Mouse (Mus musculus) forebrain, embryonic 11.5 days (tissue): ENCODE measurements around the gene Plcxd1. TPM values are rescaled to one million over a fixed set of nuclear protein-coding genes. Genes with fewer than 3 reads are reported as not detected.

Source experiments
- ATAC-seq: fragments of 200-750 bp; cut with Nextera tagmentation; replicated peaks from 2 replicates; pipeline ENCODE4 v1.8.0; 2017; ENCODE audit warnings: moderate TSS enrichment; ENCODE audit not compliant: low FRiP score
- DNase-seq: peaks from one replicate; pipeline ENCODE4 v3.0.0-alpha.2; 2017; ENCODE audit warnings: low spot score
- H3K27ac ChIP-seq: fragments of 300-500 bp; sonication (generic); 2 replicates; pipeline ENCODE4 v1.5.1; 2014; ENCODE audit warnings: low read depth, low read length
- H3K27me3 ChIP-seq: fragments of 300-500 bp; sonication (generic); 2 replicates; pipeline ENCODE4 v1.6.1; 2014; ENCODE audit warnings: mild to moderate bottlenecking, low read length, mixed read lengths; ENCODE audit not compliant: control insufficient read depth, insufficient read depth
- H3K36me3 ChIP-seq: fragments of 300-500 bp; sonication (generic); 2 replicates; pipeline ENCODE4 v1.6.1; 2014; ENCODE audit warnings: mild to moderate bottlenecking, low read length, moderate library complexity, mixed read lengths; ENCODE audit not compliant: control insufficient read depth, insufficient read depth
- H3K4me1 ChIP-seq: fragments of 300-500 bp; sonication (generic); replicated peaks from 2 replicates; pipeline ENCODE4 v1.6.1; 2014; ENCODE audit warnings: low read length, mixed read lengths; ENCODE audit not compliant: control insufficient read depth, insufficient read depth
- H3K4me2 ChIP-seq: fragments of 300-500 bp; sonication (generic); 2 replicates; pipeline ENCODE4 v1.6.1; 2014; ENCODE audit warnings: low read depth, mild to moderate bottlenecking, low read length, moderate library complexity, mixed read lengths; ENCODE audit not compliant: severe bottlenecking
- H3K4me3 ChIP-seq: fragments of 300-500 bp; sonication (generic); 2 replicates; pipeline ENCODE4 v1.5.1; 2014; ENCODE audit warnings: low read depth, low read length
- H3K9ac ChIP-seq: fragments of 300-500 bp; sonication (generic); 2 replicates; pipeline ENCODE4 v1.6.1; 2014; ENCODE audit warnings: low read length
- H3K9me3 ChIP-seq: fragments of 300-500 bp; sonication (generic); 2 replicates; pipeline ENCODE4 v1.6.1; 2016; ENCODE audit warnings: low read length, mixed read lengths; ENCODE audit not compliant: control insufficient read depth
- WGBS: fragments of 180-500 bp; shearing (Covaris S2); extraction: QIAGEN DNeasy Blood & Tissue Kit; methylation state at CpG from one replicate; pipeline ENCODE4 v1.1.7; 2014; 5-methylcytosine and 5-hydroxymethylcytosine counted together
- polyA plus RNA-seq: library from polyadenylated mRNA; unstranded; fragments of >200 nt; fragmentation: Nextera tagmentation; extraction: Ambion mirVana; gene quantifications from 2 replicates; pipeline ENCODE4 v1.2.1, GENCODE M21; 2014

Gene Plcxd1
- polyA plus RNA-seq, 1 experiment from 2014 or later, result 0.43 TPM

DNA sequence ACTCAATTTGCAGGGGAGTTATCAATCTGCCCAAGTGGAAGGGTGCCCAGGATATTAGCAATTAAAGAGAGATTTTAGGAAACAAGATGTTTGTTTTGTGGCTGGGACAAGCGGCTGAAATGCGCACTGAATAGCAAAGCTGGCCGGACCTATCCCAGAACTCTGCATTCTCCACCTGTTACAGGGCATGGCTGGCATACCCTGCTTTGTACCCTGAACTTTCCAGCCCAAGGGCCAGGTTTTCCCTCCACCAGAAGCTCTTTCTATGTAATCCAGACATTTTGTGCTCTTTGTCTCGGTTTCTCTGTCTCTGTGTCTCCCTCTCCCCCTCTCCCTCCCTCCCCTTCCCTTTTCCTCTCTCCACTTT is 4.9 kb upstream of the Plcxd1 start:
- no peak overlapping the region for H3K27ac ChIP-seq
- H3K36me3 ChIP-seq, result no peaks in the 10 kb centered on the region
- H3K9ac ChIP-seq, result peak overlapping the region; percentile 65
- peak overlapping the region; percentile 53 for H3K4me2 ChIP-seq
- DNase-seq (no peak), ATAC-seq (peak; percentile 4)
- no peaks in the 10 kb centered on the region for H3K9me3 ChIP-seq
- peak overlapping the region; percentile 49 for H3K4me3 ChIP-seq
- 4% methylated on average over 4 of the region's 4 CpGs for WGBS
- no peaks in the 10 kb centered on the region for H3K27me3 ChIP-seq
- no peaks in the 10 kb centered on the region; the same call in 1 of the 2 replicates for H3K4me1 ChIP-seq

DNA sequence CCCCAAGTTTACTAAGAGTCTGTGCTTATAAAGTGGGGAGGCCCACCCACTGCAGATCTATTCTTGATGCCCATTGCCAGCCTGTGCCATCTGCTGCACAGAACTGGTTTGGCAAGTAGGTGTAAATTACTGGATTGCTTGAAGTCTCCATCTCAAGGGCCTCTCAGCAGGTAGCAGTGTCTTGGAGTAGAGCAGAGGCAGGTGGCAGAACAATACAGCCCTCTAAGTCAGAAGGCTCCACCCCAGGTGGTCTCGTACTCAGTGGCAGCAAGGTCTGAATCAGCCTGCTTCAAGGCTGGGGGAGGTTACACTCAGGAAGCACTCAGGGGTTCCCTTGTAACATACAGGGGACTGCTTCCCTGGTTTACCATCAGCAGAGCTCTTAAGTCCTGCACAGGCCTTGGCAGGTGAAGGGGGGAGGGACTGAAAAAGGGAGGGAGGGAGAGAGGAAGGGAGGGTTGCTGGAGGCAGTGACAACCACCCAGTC is 735 bp upstream of the Plcxd1 start:
- no peak overlapping the region for H3K4me2 ChIP-seq
- H3K27me3 ChIP-seq, result 0 out of 2 replicates have a peak, but pooled peaks cover 2% of the 10 kb centered on the region
- peaks cover 10% of the 10 kb centered on the region for H3K36me3 ChIP-seq
- no peak overlapping the region for H3K9ac ChIP-seq
- H3K4me1 ChIP-seq, result peaks cover 11% of the 10 kb centered on the region
- H3K27ac ChIP-seq, result no peak overlapping the region
- H3K4me3 ChIP-seq, result no peak overlapping the region
- DNase-seq (peak; percentile 51), ATAC-seq (no peak)
- no peaks in the 10 kb centered on the region for H3K9me3 ChIP-seq
- 42% methylated on average over 1 of the region's 1 CpGs for WGBS

DNA sequence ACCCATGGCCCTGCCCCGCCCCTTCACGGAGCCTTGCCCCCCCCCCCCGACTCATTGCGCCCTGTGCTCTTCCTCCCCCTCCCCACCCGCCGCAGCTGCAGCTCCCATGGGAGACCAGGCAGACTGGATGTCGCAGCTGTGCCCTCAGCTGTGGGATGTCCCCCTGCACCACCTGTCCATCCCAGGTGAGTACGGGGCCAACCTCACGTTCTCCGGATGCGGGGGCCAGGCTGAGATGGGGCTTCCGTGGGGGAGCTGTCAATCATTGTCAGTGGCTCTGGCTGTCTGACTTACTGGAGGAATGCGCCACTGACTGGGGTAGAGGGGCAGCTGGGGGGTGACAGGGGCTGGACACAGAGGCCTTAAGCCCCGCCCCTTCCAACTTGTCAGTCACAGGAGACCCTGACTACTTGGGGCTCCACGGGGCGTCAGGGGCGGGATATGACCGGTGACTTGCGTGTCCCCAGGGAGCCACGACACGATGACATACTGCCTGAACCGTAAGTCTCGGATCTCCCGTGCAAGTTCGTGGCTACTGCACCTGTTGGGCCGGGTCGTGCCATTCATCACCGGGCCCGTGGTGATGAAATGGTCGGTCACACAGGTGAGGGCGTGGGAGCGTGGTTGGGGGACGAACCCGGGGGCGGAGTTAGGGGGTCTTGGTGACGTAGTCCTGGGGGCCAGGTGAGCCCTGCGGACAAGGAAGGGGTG is 1.3 kb downstream of the Plcxd1 start:
- H3K4me3 ChIP-seq, result peak overlapping the region; percentile 23
- H3K9ac ChIP-seq, result 0 out of 2 replicates have a peak overlapping the region, but pooled peaks have one; percentile 4
- ATAC-seq (peak; percentile 36), DNase-seq (peak; percentile 66)
- peaks cover 11% of the 10 kb centered on the region for H3K4me1 ChIP-seq
- WGBS, result 2% methylated on average over 36 of the region's 37 CpGs
- H3K27me3 ChIP-seq, result 0 out of 2 replicates have a peak, but pooled peaks cover 2% of the 10 kb centered on the region
- no peaks in the 10 kb centered on the region for H3K9me3 ChIP-seq
- peak overlapping the region; percentile 55 for H3K4me2 ChIP-seq
- peaks cover 18% of the 10 kb centered on the region for H3K36me3 ChIP-seq
- no peak overlapping the region for H3K27ac ChIP-seq

DNA sequence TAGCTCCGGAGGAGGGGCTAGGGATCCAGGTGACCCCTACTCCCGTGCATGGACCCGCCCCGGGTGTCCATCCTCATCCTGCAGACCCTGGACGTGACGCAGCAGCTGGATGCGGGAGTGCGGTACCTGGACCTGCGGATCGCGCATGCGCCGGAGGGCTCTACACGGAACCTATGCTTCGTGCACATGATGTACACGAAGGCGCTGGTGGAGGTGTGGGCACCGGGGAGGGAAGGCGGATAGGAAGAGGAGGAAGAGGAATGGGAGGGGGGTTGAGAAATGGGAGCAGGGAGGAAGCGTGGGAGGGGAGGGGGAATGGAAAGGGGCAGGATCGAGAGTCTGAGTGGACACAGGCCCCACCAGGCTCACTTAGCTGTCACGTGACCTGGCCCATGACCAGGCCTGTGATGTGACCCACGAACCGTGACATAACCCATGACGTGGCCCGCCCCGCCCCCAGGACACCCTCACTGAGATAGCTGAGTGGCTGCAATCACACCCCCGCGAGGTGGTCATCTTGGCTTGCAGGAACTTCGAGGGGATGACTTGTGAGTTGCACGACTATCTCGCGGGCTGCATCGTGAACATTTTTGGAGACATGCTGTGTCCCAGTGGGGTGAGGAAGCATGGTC is 2.1 kb downstream of the Plcxd1 start:
- H3K4me1 ChIP-seq, result peaks cover 18% of the 10 kb centered on the region
- no peaks in the 10 kb centered on the region for H3K9me3 ChIP-seq
- WGBS, result 19% methylated on average over 34 of the region's 34 CpGs
- H3K9ac ChIP-seq, result no peak overlapping the region
- DNase-seq (peak; percentile 73), ATAC-seq (peak; percentile 13; the same call in 1 of the 2 replicates)
- H3K36me3 ChIP-seq, result peaks cover 18% of the 10 kb centered on the region
- H3K4me2 ChIP-seq, result peak overlapping the region; percentile 55
- H3K27ac ChIP-seq, result no peak overlapping the region
- H3K4me3 ChIP-seq, result peak overlapping the region; percentile 23
- 0 out of 2 replicates have a peak, but pooled peaks cover 2% of the 10 kb centered on the region for H3K27me3 ChIP-seq

DNA sequence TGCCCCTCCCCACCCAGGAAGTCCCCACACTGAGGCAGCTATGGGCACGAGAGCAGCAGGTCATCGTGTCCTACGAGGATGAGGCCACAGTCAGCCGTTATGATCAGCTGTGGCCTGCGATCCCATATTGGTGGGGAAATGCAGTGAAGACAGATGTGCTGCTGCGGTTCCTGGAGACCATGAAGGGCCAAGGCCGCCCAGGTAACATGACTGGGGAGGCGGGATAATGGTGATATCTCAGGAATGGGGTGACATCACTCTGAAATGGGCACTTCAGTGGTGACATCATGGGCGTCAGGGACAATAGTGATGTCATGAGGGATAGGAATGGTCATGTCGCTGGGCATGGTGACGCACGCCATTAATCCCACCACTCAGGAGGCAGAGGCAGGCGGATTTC is 2.7 kb downstream of the Plcxd1 start:
- Histone ChIP-seq H3K4me3 (no peak overlapping the region), H3K9ac (no peak overlapping the region), H3K36me3 (peaks cover 18% of the 10 kb centered on the region), H3K4me1 (peaks cover 19% of the 10 kb centered on the region), H3K4me2 (no peak overlapping the region), H3K27me3 (0 out of 2 replicates have a peak, but pooled peaks cover 2% of the 10 kb centered on the region), H3K9me3 (no peaks in the 10 kb centered on the region), H3K27ac (no peak overlapping the region)
- ATAC-seq, result no peak
- DNase-seq, result no peak
- WGBS, result 95% methylated on average over 13 of the region's 13 CpGs

DNA sequence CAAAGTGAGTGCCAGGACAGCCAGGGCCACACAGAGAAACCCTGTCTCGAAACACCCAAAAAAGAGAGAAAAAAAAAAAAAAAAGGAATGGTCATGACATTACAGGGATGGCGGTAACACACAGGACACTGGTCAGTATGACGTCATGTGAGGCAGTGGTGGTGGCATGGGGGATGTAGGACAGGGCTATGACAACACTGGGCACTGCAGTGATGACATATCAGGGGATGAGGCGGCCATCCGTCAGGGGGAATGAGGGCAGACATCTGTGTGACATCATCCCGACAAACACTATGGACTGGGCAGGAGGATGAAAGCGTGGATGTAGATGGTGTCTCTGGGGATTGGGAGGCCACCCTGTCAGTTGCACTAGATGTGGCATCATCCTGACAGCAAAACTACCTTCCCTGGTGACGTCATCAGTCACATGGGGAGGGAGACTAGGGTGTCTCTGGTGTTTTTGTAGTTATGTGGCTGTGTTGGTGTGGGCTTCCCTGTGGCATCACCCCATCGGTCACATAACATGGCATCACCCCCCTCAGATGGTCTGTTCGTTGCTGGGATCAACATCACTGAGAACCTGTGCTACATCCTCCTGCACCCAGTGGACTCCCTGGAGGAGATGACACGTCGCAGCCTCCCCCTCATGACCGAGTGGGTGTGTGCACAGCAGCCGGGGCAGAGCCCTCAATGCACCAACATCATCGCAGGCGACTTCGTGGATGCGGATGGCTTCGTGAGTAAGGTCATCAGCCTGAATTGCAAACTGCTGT is 3.3 kb downstream of the Plcxd1 start:
- peaks cover 18% of the 10 kb centered on the region for H3K36me3 ChIP-seq
- H3K27me3 ChIP-seq, result 0 out of 2 replicates have a peak, but pooled peaks cover 2% of the 10 kb centered on the region
- no peak overlapping the region for H3K27ac ChIP-seq
- peaks cover 19% of the 10 kb centered on the region for H3K4me1 ChIP-seq
- H3K9ac ChIP-seq, result no peak overlapping the region
- WGBS, result 92% methylated on average over 19 of the region's 19 CpGs
- no peak for ATAC-seq
- peak; percentile 53 for DNase-seq
- no peak overlapping the region for H3K4me3 ChIP-seq
- no peak overlapping the region for H3K4me2 ChIP-seq
- H3K9me3 ChIP-seq, result no peaks in the 10 kb centered on the region

DNA sequence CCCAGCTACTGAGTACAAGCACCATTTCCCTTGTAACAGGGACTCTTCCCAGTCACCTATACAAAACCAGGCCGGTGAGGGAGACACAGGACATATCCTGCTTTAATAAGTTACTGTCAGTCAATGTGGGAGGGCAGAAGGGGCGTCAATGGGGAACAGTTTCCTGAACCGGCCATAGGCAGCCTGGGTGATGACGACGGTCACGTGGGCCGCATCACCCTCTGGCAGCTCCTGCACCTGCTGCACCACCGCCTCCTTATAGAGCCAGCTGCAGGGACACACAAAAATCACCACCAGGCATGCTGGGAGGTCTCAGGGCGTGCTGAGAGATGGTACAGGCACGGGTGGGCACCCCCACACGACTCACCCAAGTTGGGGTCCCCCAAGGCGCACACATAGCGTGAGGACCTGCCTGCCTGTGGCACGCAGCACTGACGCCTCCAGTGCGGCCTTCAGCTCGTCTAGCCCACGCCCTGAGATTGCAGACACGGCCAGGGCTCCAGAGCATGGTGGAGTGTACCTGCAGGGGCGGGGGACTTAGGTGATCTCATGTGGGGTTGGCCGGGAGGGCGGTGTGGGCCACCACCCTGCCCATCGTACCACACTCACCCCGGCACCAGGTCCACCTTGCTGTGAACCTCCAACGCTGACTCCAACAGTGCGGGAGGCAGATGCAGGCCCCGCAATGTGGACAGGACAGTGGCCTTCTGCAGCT is 4.3 kb downstream of the Plcxd1 start:
- DNase-seq (peak; percentile 56), ATAC-seq (no peak)
- Histone ChIP-seq H3K9me3 (no peaks in the 10 kb centered on the region), H3K4me3 (no peak overlapping the region), H3K9ac (no peak overlapping the region), H3K4me1 (peaks cover 19% of the 10 kb centered on the region), H3K27me3 (0 out of 2 replicates have a peak, but pooled peaks cover 2% of the 10 kb centered on the region), H3K36me3 (peaks cover 18% of the 10 kb centered on the region), H3K27ac (no peak overlapping the region), H3K4me2 (no peak overlapping the region)
- 94% methylated on average over 27 of the region's 27 CpGs for WGBS
